Mouse (Mus musculus) embryonic facial prominence, embryonic 10.5 days (tissue): Measurements from ENCODE around the gene Tmem51. TPM values are rescaled to one million over a fixed set of nuclear protein-coding genes. Genes with fewer than 3 reads are reported as not detected.

Experiments used
- DNase-seq: peaks from one replicate; pipeline ENCODE4 v3.0.0-alpha.2; 2017; ENCODE audit warnings: low spot score
- H3K27ac ChIP-seq: fragments of 300-500 bp; sonication (generic); replicated peaks from 2 replicates; pipeline ENCODE4 v1.5.1; 2016; ENCODE audit warnings: mild to moderate bottlenecking
- H3K27me3 ChIP-seq: fragments of 300-500 bp; sonication (generic); replicated peaks from 2 replicates; pipeline ENCODE4 v1.6.1; 2016; ENCODE audit warnings: low read depth, mild to moderate bottlenecking; ENCODE audit not compliant: poor library complexity, severe bottlenecking
- H3K36me3 ChIP-seq: fragments of 300-500 bp; sonication (generic); replicated peaks from 2 replicates; pipeline ENCODE4 v1.6.1; 2016; ENCODE audit warnings: mild to moderate bottlenecking, moderate library complexity
- H3K4me1 ChIP-seq: fragments of 300-500 bp; sonication (generic); 2 replicates; pipeline ENCODE4 v1.6.1; 2016
- H3K4me3 ChIP-seq: fragments of 300-500 bp; sonication (generic); 2 replicates; pipeline ENCODE4 v1.5.1; 2016; ENCODE audit warnings: mild to moderate bottlenecking, moderate library complexity
- H3K9me3 ChIP-seq: fragments of 300-500 bp; sonication (generic); 2 replicates; pipeline ENCODE4 v1.6.1; 2016; ENCODE audit warnings: mild to moderate bottlenecking
- WGBS: fragments of 180-500 bp; shearing (Covaris S2); methylation state at CpG from one replicate; pipeline ENCODE4 v1.1.7; 2016; 5-methylcytosine and 5-hydroxymethylcytosine counted together
- polyA plus RNA-seq: library from polyadenylated mRNA; unstranded; fragments of >200 nt; fragmentation: Nextera tagmentation; extraction: Ambion mirVana; gene quantifications from 2 replicates; pipeline ENCODE4 v1.2.1, GENCODE M21; 2016

Tmem51 gene
- polyA plus RNA-seq, 1 experiment from 2014 or later, result 9.7 TPM

GRCm38 (mm10) chr4:142026965-142027364, 57.1 kb downstream of the Tmem51 start:
- H3K4me3 ChIP-seq, result no peak overlapping the region
- WGBS, result 88% methylated on average over 2 of the region's 2 CpGs
- H3K9me3 ChIP-seq, result peaks cover 4% of the 10 kb centered on the region; the same call in 1 of the 2 replicates

GRCm38 (mm10) chr4:142024536-142024935, 59.6 kb downstream of the Tmem51 start:
- Histone ChIP-seq H3K36me3 (no peaks in the 10 kb centered on the region), H3K9me3 (peaks cover 4% of the 10 kb centered on the region; the same call in 1 of the 2 replicates), H3K4me3 (no peak overlapping the region), H3K27me3 (no peaks in the 10 kb centered on the region), H3K4me1 (no peaks in the 10 kb centered on the region), H3K27ac (no peak overlapping the region)
- 90% methylated on average over 2 of the region's 2 CpGs for WGBS
- no peak for DNase-seq

More at GRCm38 (mm10) chr4:142026965-142027364, 57.1 kb downstream of the Tmem51 start:
- no peak overlapping the region for H3K27ac ChIP-seq
- no peak for DNase-seq
- H3K36me3 ChIP-seq, result peaks cover 9% of the 10 kb centered on the region
- no peaks in the 10 kb centered on the region for H3K27me3 ChIP-seq
- H3K4me1 ChIP-seq, result no peaks in the 10 kb centered on the region

GRCm38 (mm10) chr4:142023166-142023565, 60.9 kb downstream of the Tmem51 start:
- peaks cover 4% of the 10 kb centered on the region; the same call in 1 of the 2 replicates for H3K9me3 ChIP-seq
- DNase-seq, result no peak

GRCm38 (mm10) chr4:142017686-142018085, 66.4 kb downstream of the Tmem51 start:
- no peaks in the 10 kb centered on the region for H3K36me3 ChIP-seq
- no peak for DNase-seq
- 61% methylated on average over 15 of the region's 15 CpGs for WGBS
- H3K9me3 ChIP-seq, result no peaks in the 10 kb centered on the region
- peak overlapping the region; percentile 24; the same call in 1 of the 2 replicates for H3K27ac ChIP-seq
- H3K27me3 ChIP-seq, result peaks cover 52% of the 10 kb centered on the region
- H3K4me3 ChIP-seq, result no peak overlapping the region
- H3K4me1 ChIP-seq, result peaks cover 35% of the 10 kb centered on the region

More at GRCm38 (mm10) chr4:142023166-142023565, 60.9 kb downstream of the Tmem51 start:
- 76% methylated on average over 4 of the region's 4 CpGs for WGBS
- H3K27me3 ChIP-seq, result no peaks in the 10 kb centered on the region
- peaks cover 5% of the 10 kb centered on the region for H3K4me1 ChIP-seq
- H3K4me3 ChIP-seq, result no peak overlapping the region
- H3K27ac ChIP-seq, result no peak overlapping the region
- no peaks in the 10 kb centered on the region for H3K36me3 ChIP-seq

GRCm38 (mm10) chr4:142014659-142015608, 69.2 kb downstream of the Tmem51 start, which contains the start of gene Fhad1:
Fhad1 (minus strand) TSS chr4:142015082.
- H3K36me3 ChIP-seq, result no peaks in the 10 kb centered on the region
- peak within 1 kb of the TSS; percentile 59 for H3K27ac ChIP-seq
- no peaks in the 10 kb centered on the region for H3K9me3 ChIP-seq
- H3K27me3 ChIP-seq, result peaks cover 66% of the 10 kb centered on the region
- peak within 1 kb of the TSS; percentile 62 for H3K4me3 ChIP-seq
- WGBS, result 1% methylated on average over 46 of the region's 46 CpGs
- DNase-seq, result peak; percentile 93
- H3K4me1 ChIP-seq, result peaks cover 36% of the 10 kb centered on the region

GRCm38 (mm10) chr4:142011236-142011635, 72.9 kb downstream of the Tmem51 start:
- Histone ChIP-seq H3K9me3 (no peaks in the 10 kb centered on the region), H3K4me1 (peaks cover 21% of the 10 kb centered on the region), H3K4me3 (no peak overlapping the region), H3K27ac (no peak overlapping the region), H3K27me3 (peaks cover 49% of the 10 kb centered on the region), H3K36me3 (no peaks in the 10 kb centered on the region)
- 90% methylated on average over 13 of the region's 13 CpGs for WGBS
- no peak for DNase-seq

- Histone ChIP-seq H3K27ac (no peak overlapping the region), H3K36me3 (no peaks in the 10 kb centered on the region), H3K9me3 (no peaks in the 10 kb centered on the region), H3K27me3 (peaks cover 41% of the 10 kb centered on the region), H3K4me1 (peaks cover 17% of the 10 kb centered on the region), H3K4me3 (no peak overlapping the region)
- WGBS, result 83% methylated on average over 7 of the region's 7 CpGs
- DNase-seq, result no peak
These were observed 73.7 kb downstream of the Tmem51 start for GRCm38 (mm10) chr4:142010441-142010840.

GRCm38 (mm10) chr4:142008206-142008605, 75.9 kb downstream of the Tmem51 start:
- 83% methylated on average over 11 of the region's 11 CpGs for WGBS
- no peak for DNase-seq
- Histone ChIP-seq H3K27ac (no peak overlapping the region), H3K27me3 (peaks cover 19% of the 10 kb centered on the region), H3K4me1 (peaks cover 6% of the 10 kb centered on the region), H3K4me3 (no peak overlapping the region), H3K36me3 (no peaks in the 10 kb centered on the region), H3K9me3 (no peaks in the 10 kb centered on the region)

GRCm38 (mm10) chr4:142000581-142000980, 83.5 kb downstream of the Tmem51 start:
- DNase-seq, result no peak
- Histone ChIP-seq H3K9me3 (no peaks in the 10 kb centered on the region), H3K27ac (no peak overlapping the region), H3K27me3 (no peaks in the 10 kb centered on the region), H3K36me3 (no peaks in the 10 kb centered on the region), H3K4me1 (peaks cover 8% of the 10 kb centered on the region), H3K4me3 (no peak overlapping the region)
- 70% methylated on average over 9 of the region's 9 CpGs for WGBS

GRCm38 (mm10) chr4:141999494-142000074, 84.5 kb downstream of the Tmem51 start:
- WGBS, result 65% methylated on average over 7 of the region's 7 CpGs
- peaks cover 8% of the 10 kb centered on the region for H3K4me1 ChIP-seq
- no peaks in the 10 kb centered on the region for H3K9me3 ChIP-seq
- no peaks in the 10 kb centered on the region for H3K36me3 ChIP-seq
- H3K4me3 ChIP-seq, result no peak overlapping the region
- no peak for DNase-seq
- no peak overlapping the region for H3K27ac ChIP-seq
- no peaks in the 10 kb centered on the region for H3K27me3 ChIP-seq

GRCm38 (mm10) chr4:141998282-141998821, 85.8 kb downstream of the Tmem51 start:
- WGBS, result 23% methylated on average over 11 of the region's 11 CpGs
- Histone ChIP-seq H3K4me3 (peak overlapping the region; percentile 57), H3K36me3 (no peaks in the 10 kb centered on the region), H3K27ac (peak overlapping the region; percentile 80), H3K27me3 (no peaks in the 10 kb centered on the region), H3K9me3 (no peaks in the 10 kb centered on the region), H3K4me1 (peaks cover 13% of the 10 kb centered on the region)
- DNase-seq, result peak; percentile 60

GRCm38 (mm10) chr4:141996880-141997279, 87.2 kb downstream of the Tmem51 start:
- H3K4me1 ChIP-seq, result peaks cover 21% of the 10 kb centered on the region
- H3K4me3 ChIP-seq, result no peak overlapping the region
- no peaks in the 10 kb centered on the region for H3K27me3 ChIP-seq
- 79% methylated on average over 3 of the region's 3 CpGs for whole genome bisulfite sequencing
- DNase-seq, result no peak
- no peaks in the 10 kb centered on the region for H3K36me3 ChIP-seq
- H3K9me3 ChIP-seq, result no peaks in the 10 kb centered on the region
- no peak overlapping the region for H3K27ac ChIP-seq
